In genomic region chr4:136893691-136894543, GRCm38 (mm10) we compare ENCODE assay signal across 8 mouse cellular contexts. TPM values are rescaled to one million over a fixed set of nuclear protein-coding genes. Genes with fewer than 3 reads are reported as not detected.
DNase-seq lines count a peak whose midpoint lies in the region; ATAC-seq and TF ChIP-seq lines count a peak whose summit lies in the region.

No protein-coding gene starts in this region.

- 5% methylated on average over 9 of the region's 9 CpGs for WGBS in liver, adult 2 months
- WGBS in liver, embryonic 11.5 days, result 6% methylated on average over 9 of the region's 9 CpGs
- 4% methylated on average over 9 of the region's 9 CpGs for WGBS in bone marrow, adult 2 months
- WGBS in embryonic facial prominence, embryonic 11.5 days, result 10% methylated on average over 9 of the region's 9 CpGs
- WGBS in midbrain, embryonic 11.5 days, result 8% methylated on average over 9 of the region's 9 CpGs

- DNase-seq in liver, adult 2 months (ENCODE audit: extremely low read depth, low read depth, low spot score), result no peak
- no peak for DNase-seq in liver, embryonic 11.5 days (ENCODE audit: low spot score)
- DNase-seq in embryonic facial prominence, embryonic 11.5 days (ENCODE audit: low spot score), result peak; percentile 70
- DNase-seq in kidney, adult 9 months, result peak; percentile 16
- peak; percentile 91 for DNase-seq in midbrain, embryonic 11.5 days (ENCODE audit: low spot score, missing footprints)
- DNase-seq in T-cell, adult 2 months (ENCODE audit: low spot score), result no peak
- no peak for DNase-seq in thymus, postnatal 10 days (ENCODE audit: low spot score in 2 of 2)

- H3K4me3 ChIP-seq in liver, adult 2 months (ENCODE audit: insufficient read depth, low read depth, low read length), result no peak overlapping the region
- no peak overlapping the region for H3K4me3 ChIP-seq in liver, embryonic 11.5 days (ENCODE audit: low read depth, low read length)
- no peak overlapping the region for H3K4me3 ChIP-seq in bone marrow, adult 2 months (replicated peaks; ENCODE audit: control insufficient read depth, low read depth, low read length)
- no peak overlapping the region for H3K4me3 ChIP-seq in embryonic facial prominence, embryonic 11.5 days (ENCODE audit: low read depth, low read length)
- H3K4me3 ChIP-seq in midbrain, embryonic 11.5 days (ENCODE audit: low read depth, low read length), result no peak overlapping the region

- H3K79me2 ChIP-seq in liver, adult 2 months (ENCODE audit: control insufficient read depth, insufficient read depth, low read length), result no peaks in the 10 kb centered on the region

- ATAC-seq in liver, embryonic 11.5 days (replicated peaks; ENCODE audit: low FRiP score), result no peak
- ATAC-seq in embryonic facial prominence, embryonic 11.5 days (replicated peaks; ENCODE audit: insufficient number of reproducible peaks, low FRiP score, low TSS enrichment, low read depth), result peak; percentile 47; the same call in 1 of the 2 replicates
- ATAC-seq in midbrain, embryonic 11.5 days (ENCODE audit: low FRiP score), result peak; percentile 67

- H3K4me2 ChIP-seq in liver, embryonic 11.5 days, result no peak overlapping the region
- H3K4me2 ChIP-seq in embryonic facial prominence, embryonic 11.5 days (ENCODE audit: low read depth, low read length), result no peak overlapping the region
- no peak overlapping the region for H3K4me2 ChIP-seq in midbrain, embryonic 11.5 days

- H3K9ac ChIP-seq in liver, adult 2 months (ENCODE audit: low read depth, low read length), result no peak overlapping the region
- H3K9ac ChIP-seq in liver, embryonic 11.5 days (ENCODE audit: low read depth, low read length), result no peak overlapping the region
- no peak overlapping the region for H3K9ac ChIP-seq in embryonic facial prominence, embryonic 11.5 days (replicated peaks; ENCODE audit: low read length)
- H3K9ac ChIP-seq in midbrain, embryonic 11.5 days (ENCODE audit: low read length), result no peak overlapping the region

- peak; percentile 72 for TF ChIP-seq CTCF in liver, adult 2 months (IDR thresholded peaks at IDR 0.05; ENCODE audit: low read depth, low read length)
- TF ChIP-seq CTCF in bone marrow, adult 2 months (IDR thresholded peaks at IDR 0.05; ENCODE audit: control insufficient read depth, insufficient read depth, low read length), result peak; percentile 29; the same call in 1 of the 2 replicates

- H3K27me3 ChIP-seq in liver, adult 2 months (ENCODE audit: control insufficient read depth, insufficient read depth, low read length), result no peaks in the 10 kb centered on the region
- peaks cover 27% of the 10 kb centered on the region for H3K27me3 ChIP-seq in liver, embryonic 11.5 days (replicated peaks; ENCODE audit: control insufficient read depth, insufficient read depth, low read length)
- peaks cover 12% of the 10 kb centered on the region for H3K27me3 ChIP-seq in embryonic facial prominence, embryonic 11.5 days (ENCODE audit: control insufficient read depth, insufficient read depth, low read length)
- H3K27me3 ChIP-seq in midbrain, embryonic 11.5 days (ENCODE audit: control insufficient read depth, insufficient read depth, low read length), result peaks cover 33% of the 10 kb centered on the region

- TF ChIP-seq POLR2A in liver, adult 2 months (IDR thresholded peaks at IDR 0.05; ENCODE audit: extremely low read depth, insufficient read depth, low read length), result no peak
- no peak for TF ChIP-seq POLR2A in bone marrow, adult 2 months (IDR thresholded peaks at IDR 0.05; ENCODE audit: borderline replicate concordance, control insufficient read depth, low read depth, low read length)

- no peaks in the 10 kb centered on the region for H3K36me3 ChIP-seq in liver, adult 2 months (ENCODE audit: control insufficient read depth, insufficient read depth, low read length)
- no peaks in the 10 kb centered on the region for H3K36me3 ChIP-seq in liver, embryonic 11.5 days (ENCODE audit: control insufficient read depth, insufficient read depth, low read length)
- no peaks in the 10 kb centered on the region for H3K36me3 ChIP-seq in embryonic facial prominence, embryonic 11.5 days (replicated peaks; ENCODE audit: control insufficient read depth, insufficient read depth, low read depth, low read length)
- no peaks in the 10 kb centered on the region for H3K36me3 ChIP-seq in midbrain, embryonic 11.5 days (ENCODE audit: control insufficient read depth, insufficient read depth, low read length)

- H3K27ac ChIP-seq in liver, adult 2 months (replicated peaks; ENCODE audit: insufficient read depth, low read depth, low read length), result no peak overlapping the region
- H3K27ac ChIP-seq in liver, embryonic 11.5 days (ENCODE audit: low read depth, low read length), result no peak overlapping the region
- no peak overlapping the region for H3K27ac ChIP-seq in bone marrow, adult 2 months (ENCODE audit: control insufficient read depth, insufficient read depth, low read depth, low read length, poor library complexity)
- H3K27ac ChIP-seq in embryonic facial prominence, embryonic 11.5 days (replicated peaks; ENCODE audit: low read depth, low read length), result no peak overlapping the region
- no peak overlapping the region for H3K27ac ChIP-seq in midbrain, embryonic 11.5 days (ENCODE audit: low read depth, low read length)

- H3K4me1 ChIP-seq in liver, adult 2 months (ENCODE audit: control insufficient read depth, insufficient read depth, low read length), result no peaks in the 10 kb centered on the region
- H3K4me1 ChIP-seq in liver, embryonic 11.5 days (replicated peaks; ENCODE audit: control insufficient read depth, insufficient read depth, low read length), result no peaks in the 10 kb centered on the region
- no peaks in the 10 kb centered on the region for H3K4me1 ChIP-seq in bone marrow, adult 2 months (ENCODE audit: control insufficient read depth, insufficient read depth, low read length)
- 0 out of 2 replicates have a peak, but pooled peaks cover 2% of the 10 kb centered on the region for H3K4me1 ChIP-seq in embryonic facial prominence, embryonic 11.5 days (ENCODE audit: control insufficient read depth, insufficient read depth, low read length)
- H3K4me1 ChIP-seq in midbrain, embryonic 11.5 days (ENCODE audit: control insufficient read depth, insufficient read depth, low read length), result peaks cover 5% of the 10 kb centered on the region; the same call in 1 of the 2 replicates

- H3K9me3 ChIP-seq in liver, embryonic 11.5 days (ENCODE audit: control insufficient read depth, low read length), result no peaks in the 10 kb centered on the region
- no peaks in the 10 kb centered on the region for H3K9me3 ChIP-seq in embryonic facial prominence, embryonic 11.5 days (replicated peaks; ENCODE audit: control insufficient read depth, low read length)
- H3K9me3 ChIP-seq in midbrain, embryonic 11.5 days (ENCODE audit: control insufficient read depth, low read length), result no peaks in the 10 kb centered on the region

RNA-seq across cellular contexts. Expression of gene C1qc, which starts 1.1 kb away (rescaled TPM):
- 82.9 and 89.6 TPM in 2 replicates for total RNA-seq in liver, adult 2 months (2014; rRNA removed)
- 66.3 and 104 TPM in 2 replicates for polyA plus RNA-seq in liver, adult 2 months (2012; rRNA removed)
- 40.4 and 42.0 TPM in 2 replicates for polyA plus RNA-seq in liver, embryonic 11.5 days (2014; fragmentation: Nextera tagmentation; extraction: Ambion mirVana)
- polyA plus RNA-seq in bone marrow, adult 2 months (2011; ENCODE audit: insufficient read depth, insufficient read length, low replicate concordance, missing spikeins), result 45.0 and 70.3 TPM in 2 replicates
- 14.5 and 16.7 TPM in 2 replicates for polyA plus RNA-seq in embryonic facial prominence, embryonic 11.5 days (2014; fragmentation: Nextera tagmentation; extraction: Ambion mirVana)
- 17.7 and 18.9 TPM in 2 replicates for polyA plus RNA-seq in midbrain, embryonic 11.5 days (2014; fragmentation: Nextera tagmentation; extraction: Ambion mirVana)

RNA-seq across cellular contexts. Expression of gene C1qa, which starts 4.7 kb away (rescaled TPM):
- 76.5 and 86.2 TPM in 2 replicates for total RNA-seq in liver, adult 2 months (2014; rRNA removed)
- polyA plus RNA-seq in liver, adult 2 months (2012; rRNA removed), result 47.3 and 76.4 TPM in 2 replicates
- polyA plus RNA-seq in liver, embryonic 11.5 days (2014; fragmentation: Nextera tagmentation; extraction: Ambion mirVana), result 32.5 and 37.8 TPM in 2 replicates
- polyA plus RNA-seq in bone marrow, adult 2 months (2011; ENCODE audit: insufficient read depth, insufficient read length, low replicate concordance, missing spikeins), result 136 and 239 TPM in 2 replicates
- 15.2 and 16.2 TPM in 2 replicates for polyA plus RNA-seq in embryonic facial prominence, embryonic 11.5 days (2014; fragmentation: Nextera tagmentation; extraction: Ambion mirVana)
- 14.3 and 15.3 TPM in 2 replicates for polyA plus RNA-seq in midbrain, embryonic 11.5 days (2014; fragmentation: Nextera tagmentation; extraction: Ambion mirVana)

RNA-seq across cellular contexts. Expression of gene C1qb, which starts 7.9 kb away (rescaled TPM):
- total RNA-seq in liver, adult 2 months (2014; rRNA removed), result 64.7 and 68.4 TPM in 2 replicates
- 56.7 and 88.8 TPM in 2 replicates for polyA plus RNA-seq in liver, adult 2 months (2012; rRNA removed)
- 77.7 and 81.2 TPM in 2 replicates for polyA plus RNA-seq in liver, embryonic 11.5 days (2014; fragmentation: Nextera tagmentation; extraction: Ambion mirVana)
- 47.9 and 77.8 TPM in 2 replicates for polyA plus RNA-seq in bone marrow, adult 2 months (2011; ENCODE audit: insufficient read depth, insufficient read length, low replicate concordance, missing spikeins)
- 28.9 and 31.9 TPM in 2 replicates for polyA plus RNA-seq in embryonic facial prominence, embryonic 11.5 days (2014; fragmentation: Nextera tagmentation; extraction: Ambion mirVana)
- polyA plus RNA-seq in midbrain, embryonic 11.5 days (2014; fragmentation: Nextera tagmentation; extraction: Ambion mirVana), result 31.5 and 34.7 TPM in 2 replicates

RNA-seq across cellular contexts. Expression of gene Ephb2, which starts 58.1 kb away (rescaled TPM):
- total RNA-seq in liver, adult 2 months (2014; rRNA removed), result 0.20 and 0.37 TPM in 2 replicates
- polyA plus RNA-seq in liver, adult 2 months (2012; rRNA removed), result 0.18 and 0.27 TPM in 2 replicates
- polyA plus RNA-seq in liver, embryonic 11.5 days (2014; fragmentation: Nextera tagmentation; extraction: Ambion mirVana), result 4.8 and 5.1 TPM in 2 replicates
- polyA plus RNA-seq in bone marrow, adult 2 months (2011; ENCODE audit: insufficient read depth, insufficient read length, low replicate concordance, missing spikeins), result 5.1 TPM in 1 of 2 replicates, not detected in the other
- polyA plus RNA-seq in embryonic facial prominence, embryonic 11.5 days (2014; fragmentation: Nextera tagmentation; extraction: Ambion mirVana), result 11.0 and 11.7 TPM in 2 replicates
- polyA plus RNA-seq in midbrain, embryonic 11.5 days (2014; fragmentation: Nextera tagmentation; extraction: Ambion mirVana), result 28.8 and 33.7 TPM in 2 replicates

Comparison
In these comparisons a context has a peak if more than half of its experiments do, and no peak if none do; other contexts are left out.
1. DNase-seq: peak in embryonic facial prominence, embryonic 11.5 days (single experiment), kidney, adult 9 months (single experiment) and midbrain, embryonic 11.5 days (single experiment); none in liver, adult 2 months (single experiment), liver, embryonic 11.5 days (single experiment), T-cell, adult 2 months (single experiment) and thymus, postnatal 10 days (0 of 2).